Mouse (Mus musculus): Measurements from ENCODE around the gene Nek8. TPM values are rescaled to one million over a fixed set of nuclear protein-coding genes. Genes with fewer than 3 reads are reported as not detected.

Nek8 gene
- 11.1 and 11.4 TPM in 2 replicates for polyA plus RNA-seq (2015; fragmentation: Nextera tagmentation; extraction: Ambion mirVana)

GRCm38 (mm10) chr11:78176402-78176862 is at the start of gene Nek8, which contains the start of gene Tlcd1:
TSS of gene Nek8 (minus strand) at chr11:78176675.
TSS of gene Tlcd1 (plus strand) at chr11:78176711.

GRCm38 (mm10) chr11:78193113-78193512 is 16.6 kb upstream of the Nek8 start, which contains the start of gene Proca1:
TSS of gene Proca1 (plus strand) at chr11:78193392.

GRCm38 (mm10) chr11:78188331-78189233 is 12.1 kb upstream of the Nek8 start, which contains the start of gene Rab34:
TSS of gene Rab34 (plus strand) at chr11:78188430.

GRCm38 (mm10) chr11:78182961-78183844 is 6.7 kb upstream of the Nek8 start, which contains the start of gene Rpl23a:
TSS of gene Rpl23a (minus strand) at chr11:78183584.

GRCm38 (mm10) chr11:78164924-78165760 is 11.3 kb downstream of the Nek8 start, which contains the start of gene Traf4:
TSS of gene Traf4 (minus strand) at chr11:78165589.

Small RNAs within 50 kb of the gene (microRNA-seq; reads per million reads assigned to microRNA genes)
- not detected for gene Mir7653

Other genes with a start within 250 kb of the Nek8 start
- gene Sez6, start 245.9 kb downstream of the Nek8 start, polyA plus RNA-seq (2015; fragmentation: Nextera tagmentation; extraction: Ambion mirVana) = 0.06 and 0.13 TPM in 2 replicates
- 10.0 and 12.4 TPM in 2 replicates for gene Phf12, start 193.9 kb downstream of the Nek8 start, polyA plus RNA-seq (2015; fragmentation: Nextera tagmentation; extraction: Ambion mirVana)
- gene Dhrs13, start 144.4 kb downstream of the Nek8 start, polyA plus RNA-seq (2015; fragmentation: Nextera tagmentation; extraction: Ambion mirVana) = 8.7 and 9.8 TPM in 2 replicates
- gene Flot2, start 138.7 kb downstream of the Nek8 start, polyA plus RNA-seq (2015; fragmentation: Nextera tagmentation; extraction: Ambion mirVana) = 99.5 and 107 TPM in 2 replicates
- 15.0 and 15.4 TPM in 2 replicates for gene Eral1, start 96.3 kb downstream of the Nek8 start, polyA plus RNA-seq (2015; fragmentation: Nextera tagmentation; extraction: Ambion mirVana)
- 10.2 and 10.3 TPM in 2 replicates for gene Fam222b, start 82.0 kb downstream of the Nek8 start, polyA plus RNA-seq (2015; fragmentation: Nextera tagmentation; extraction: Ambion mirVana)
- gene Traf4, start 11.1 kb downstream of the Nek8 start, polyA plus RNA-seq (2015; fragmentation: Nextera tagmentation; extraction: Ambion mirVana) = 16.6 and 16.7 TPM in 2 replicates
- gene Tlcd1, start within 50 bp of the Nek8 start, polyA plus RNA-seq (2015; fragmentation: Nextera tagmentation; extraction: Ambion mirVana) = 15.2 and 16.2 TPM in 2 replicates
- 1,049 and 1,108 TPM in 2 replicates for gene Rpl23a, start 6.9 kb upstream of the Nek8 start, polyA plus RNA-seq (2015; fragmentation: Nextera tagmentation; extraction: Ambion mirVana)
- gene Rab34, start 11.8 kb upstream of the Nek8 start, polyA plus RNA-seq (2015; fragmentation: Nextera tagmentation; extraction: Ambion mirVana) = 90.4 and 94.1 TPM in 2 replicates
- gene Proca1, start 16.7 kb upstream of the Nek8 start, polyA plus RNA-seq (2015; fragmentation: Nextera tagmentation; extraction: Ambion mirVana) = 1.9 and 2.5 TPM in 2 replicates
- 82.5 and 98.5 TPM in 2 replicates for gene Sdf2, start 69.1 kb upstream of the Nek8 start, polyA plus RNA-seq (2015; fragmentation: Nextera tagmentation; extraction: Ambion mirVana)
- 14.5 and 14.6 TPM in 2 replicates for gene Supt6, start 69.3 kb upstream of the Nek8 start, polyA plus RNA-seq (2015; fragmentation: Nextera tagmentation; extraction: Ambion mirVana)
- gene 2610507B11Rik, start 85.1 kb upstream of the Nek8 start, polyA plus RNA-seq (2015; fragmentation: Nextera tagmentation; extraction: Ambion mirVana) = 59.6 and 69.9 TPM in 2 replicates
- gene BC030499, start 114.2 kb upstream of the Nek8 start, polyA plus RNA-seq (2015; fragmentation: Nextera tagmentation; extraction: Ambion mirVana) = 0.21 and 0.30 TPM in 2 replicates
- gene Spag5, start 124.9 kb upstream of the Nek8 start, polyA plus RNA-seq (2015; fragmentation: Nextera tagmentation; extraction: Ambion mirVana) = 4.7 and 7.4 TPM in 2 replicates
- gene Aldoc, start 146.3 kb upstream of the Nek8 start, polyA plus RNA-seq (2015; fragmentation: Nextera tagmentation; extraction: Ambion mirVana) = 8.1 and 10.6 TPM in 2 replicates
- gene Pigs, start 151.7 kb upstream of the Nek8 start, polyA plus RNA-seq (2015; fragmentation: Nextera tagmentation; extraction: Ambion mirVana) = 41.8 and 43.6 TPM in 2 replicates
- 69.4 and 71.4 TPM in 2 replicates for gene Unc119, start 166.8 kb upstream of the Nek8 start, polyA plus RNA-seq (2015; fragmentation: Nextera tagmentation; extraction: Ambion mirVana)
- gene Foxn1, start 209.9 kb upstream of the Nek8 start, polyA plus RNA-seq (2015; fragmentation: Nextera tagmentation; extraction: Ambion mirVana) = 0.07 TPM in 1 of 2 replicates, not detected in the other
- gene Slc13a2, start 245.5 kb upstream of the Nek8 start, polyA plus RNA-seq (2015; fragmentation: Nextera tagmentation; extraction: Ambion mirVana) = not detected in 2 replicates